Mouse (Mus musculus) testis, postnatal 10 days (tissue): ENCODE results near the gene Kiz.

Source experiments
- DNase-seq: peaks from one replicate; pipeline ENCODE4 v3.0.0; 2021; ENCODE audit warnings: low spot score

Kiz gene

DNA sequence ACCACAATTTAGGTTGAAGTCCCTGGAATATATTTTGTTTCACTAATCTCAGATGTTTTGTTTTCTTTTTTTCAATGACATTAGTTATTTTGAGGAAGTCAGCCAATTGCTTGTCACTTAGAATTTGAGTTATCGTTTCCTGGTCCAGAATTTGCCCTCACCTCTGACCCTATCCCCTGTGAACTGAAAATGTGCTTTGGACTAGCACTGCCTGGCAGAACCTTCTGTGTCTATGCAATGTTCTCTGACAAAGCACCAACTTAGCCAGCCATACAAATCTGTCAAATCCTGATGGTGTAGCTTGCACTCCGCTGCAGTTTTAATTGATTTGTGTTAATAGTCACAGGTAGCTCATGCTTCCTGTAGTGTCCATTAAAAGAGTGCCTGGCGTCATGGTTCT is 10.1 kb downstream of the Kiz start:
- DNase-seq = no peak

DNA sequence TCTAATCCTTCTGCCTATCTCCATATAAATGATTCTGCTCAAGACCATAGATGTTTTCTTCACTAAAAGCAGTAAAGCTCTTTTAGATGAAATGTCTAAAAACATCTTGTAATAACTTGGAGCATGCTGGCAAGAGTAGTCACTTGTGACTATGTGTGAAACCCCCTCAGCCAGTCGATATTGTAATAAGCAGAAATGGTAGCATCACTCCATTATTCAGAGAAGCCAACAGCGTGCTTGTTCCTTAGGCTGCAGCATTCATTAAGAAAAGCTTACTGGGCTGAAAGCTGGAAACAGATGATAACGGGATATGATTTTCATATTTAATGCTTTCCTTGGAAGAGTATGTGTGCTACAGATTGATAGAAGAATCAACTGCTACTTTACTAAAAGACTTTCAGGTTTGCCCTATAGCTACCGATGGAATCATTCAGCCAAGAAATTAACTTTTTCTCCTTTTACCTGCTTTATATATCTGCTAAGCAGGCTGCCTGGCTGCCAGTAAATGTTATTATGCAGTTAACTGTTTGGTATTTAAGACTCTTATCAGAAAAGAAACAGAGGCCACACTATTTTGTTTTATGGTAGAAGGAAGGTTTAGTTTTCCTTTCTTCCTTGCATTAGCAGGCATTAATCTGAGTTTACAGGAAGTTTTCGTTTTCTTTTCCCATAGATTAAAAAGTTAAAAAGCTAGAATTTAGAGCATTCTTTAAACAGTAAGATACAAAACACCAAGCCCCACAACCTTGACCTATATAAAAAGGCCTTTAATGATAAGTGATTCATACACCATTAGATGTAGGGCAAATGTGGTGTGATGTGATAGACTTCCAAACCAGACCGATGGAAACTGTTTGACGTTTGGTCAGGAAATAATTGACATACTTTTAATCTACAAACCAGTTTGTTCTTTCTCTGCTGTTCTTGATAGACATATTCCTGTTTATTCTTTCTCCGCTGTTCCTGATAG is 15.9 kb downstream of the Kiz start:
- no peak for DNase-seq

- DNase-seq = no peak
Measured at GRCm38 (mm10) chr2:146872697-146873096, 17.0 kb downstream of the Kiz start.

DNA sequence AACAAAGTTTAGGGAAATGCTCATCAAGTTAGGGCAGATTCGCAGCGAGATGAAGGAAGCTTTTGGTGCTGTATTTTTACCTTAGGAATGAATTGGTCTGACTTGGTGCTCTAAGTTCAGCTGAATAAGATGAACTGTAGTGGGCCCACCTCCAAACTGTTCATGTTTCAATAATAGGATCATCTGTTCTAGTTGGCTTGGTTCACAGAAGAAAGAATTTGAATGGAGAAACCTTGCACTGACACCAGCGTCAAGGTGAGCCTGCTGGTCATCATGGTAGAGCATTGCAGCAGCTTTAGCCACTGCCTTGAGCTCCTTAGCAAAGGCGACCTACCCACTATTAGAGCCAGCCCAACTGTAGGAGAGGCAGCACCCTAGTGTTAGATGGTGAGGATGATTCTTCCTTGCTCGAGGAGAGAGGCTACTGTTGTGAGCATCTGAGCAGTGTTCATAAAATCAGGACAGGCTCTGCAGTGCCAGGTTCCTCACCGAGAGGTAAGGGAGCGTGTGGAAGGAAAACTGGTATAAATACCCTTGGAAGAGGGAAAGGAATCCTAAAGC is 18.3 kb downstream of the Kiz start:
- no peak for DNase-seq

GRCm38 (mm10) chr2:146877423-146878098 is 21.9 kb downstream of the Kiz start:
- DNase-seq = no peak

DNA sequence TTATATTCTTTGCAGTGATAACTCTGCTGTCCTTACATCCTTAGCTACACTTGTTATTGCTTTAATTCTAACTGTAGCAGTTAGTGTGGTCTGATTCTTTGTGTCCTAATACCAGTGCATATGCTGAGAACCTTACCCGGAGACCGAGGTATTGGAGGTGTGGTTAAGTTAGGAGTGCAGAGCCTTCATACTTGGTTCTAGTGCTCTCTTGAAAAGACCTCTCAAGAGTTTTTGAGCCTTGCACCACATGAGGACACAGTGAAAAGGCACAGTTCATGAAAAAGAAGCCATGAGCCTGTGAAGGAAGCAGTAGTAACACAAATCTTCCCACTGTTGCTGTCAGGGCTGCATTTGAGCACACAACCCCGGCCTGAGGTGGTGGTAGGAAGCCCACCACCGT is 26.0 kb downstream of the Kiz start:
- DNase-seq = no peak

DNA sequence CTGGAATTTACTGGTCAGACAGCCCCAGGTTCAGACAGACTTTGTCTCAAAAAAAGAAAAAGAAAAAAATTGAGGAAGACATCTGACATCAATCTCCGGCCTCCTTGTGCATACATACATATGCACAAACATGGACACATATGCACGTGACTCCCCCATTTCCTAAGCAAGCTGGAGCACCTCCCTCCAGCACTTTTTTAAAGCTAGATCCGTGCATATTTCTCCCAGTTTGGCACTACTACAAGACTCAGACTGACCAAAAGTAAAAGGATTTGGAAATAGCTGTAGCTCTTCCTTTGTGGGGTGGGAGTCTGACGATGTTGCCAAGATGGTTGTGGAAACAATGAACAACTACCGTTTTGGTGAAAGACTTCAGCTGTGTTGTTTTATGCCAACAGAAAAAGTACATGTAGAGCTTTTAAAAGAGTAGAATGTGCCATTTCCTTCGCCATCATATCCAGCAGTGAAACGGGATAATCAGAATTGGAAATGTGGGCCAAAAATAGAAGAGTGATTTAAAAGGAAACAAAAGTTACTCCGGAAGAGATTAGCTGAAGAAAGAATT is 28.7 kb downstream of the Kiz start:
- DNase-seq = no peak

DNA sequence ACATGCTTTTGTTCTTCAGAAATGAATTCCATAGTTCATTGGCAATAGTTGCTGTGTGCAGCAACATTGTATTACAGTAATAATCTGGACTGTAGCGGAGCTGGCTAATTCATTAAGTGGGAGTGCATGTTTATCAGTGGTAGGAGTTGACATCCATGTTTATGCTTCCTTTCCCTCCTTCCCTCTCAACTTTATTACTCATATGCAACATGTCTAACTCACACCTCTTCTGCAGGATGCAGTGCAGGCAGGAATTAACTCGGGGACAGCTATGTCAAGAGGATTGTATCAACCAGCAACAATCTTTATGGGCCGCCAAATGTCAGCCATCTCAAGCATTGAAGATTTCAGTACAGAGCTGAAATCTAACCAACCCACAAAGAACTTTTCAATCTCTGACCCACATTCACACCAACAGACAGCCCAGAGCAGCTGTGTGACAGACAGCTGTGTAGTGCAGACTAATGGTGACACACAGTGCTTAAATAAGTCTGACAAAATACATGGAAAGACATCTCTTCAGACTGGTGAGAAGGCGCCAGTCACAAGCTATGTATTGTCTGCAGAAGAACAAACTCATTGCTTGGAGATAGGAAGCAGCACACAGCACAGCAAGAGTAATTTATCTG is 33.2 kb downstream of the Kiz start:
- DNase-seq = no peak

GRCm38 (mm10) chr2:146898977-146899376 is 43.3 kb downstream of the Kiz start:
- no peak for DNase-seq

GRCm38 (mm10) chr2:146916085-146916484 is 60.4 kb downstream of the Kiz start:
- DNase-seq = no peak

GRCm38 (mm10) chr2:146917770-146918169 is 62.1 kb downstream of the Kiz start:
- no peak for DNase-seq

- no peak for DNase-seq
Measured at GRCm38 (mm10) chr2:146920375-146921160, 64.9 kb downstream of the Kiz start.

GRCm38 (mm10) chr2:146925296-146925695 is 69.6 kb downstream of the Kiz start:
- no peak for DNase-seq

GRCm38 (mm10) chr2:146925846-146926245 is 70.2 kb downstream of the Kiz start:
- no peak for DNase-seq

DNA sequence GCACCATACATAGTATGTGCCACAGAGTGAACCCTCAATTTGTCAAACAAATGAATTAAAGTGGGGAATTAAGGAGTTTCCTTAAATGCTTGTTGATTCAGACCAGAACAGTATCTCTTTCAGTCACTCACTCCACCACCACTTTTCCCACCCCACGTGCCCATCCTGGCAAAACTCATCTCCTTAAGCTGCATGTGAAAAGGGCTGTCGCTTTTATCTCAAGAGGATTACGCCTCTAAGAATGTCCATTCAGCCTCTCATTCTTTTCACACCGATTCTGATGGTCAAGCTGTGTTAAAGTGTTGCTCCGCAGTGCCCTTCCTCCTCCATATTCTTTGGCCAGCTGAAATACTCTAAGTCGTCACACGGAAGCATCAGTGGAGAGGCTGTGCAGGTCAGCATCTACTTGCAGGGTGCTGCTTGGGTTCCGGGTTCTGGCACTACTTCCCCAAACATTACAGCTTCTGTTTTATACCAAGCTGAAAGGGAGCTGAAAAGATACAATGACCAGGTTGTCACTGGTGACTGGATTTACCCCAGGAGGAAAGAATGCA is 92.6 kb downstream of the Kiz start:
- no peak for DNase-seq

- DNase-seq = no peak
Measured at GRCm38 (mm10) chr2:146956366-146956765, 100.7 kb downstream of the Kiz start.

GRCm38 (mm10) chr2:146958398-146958911 is 102.8 kb downstream of the Kiz start:
- no peak for DNase-seq

- DNase-seq = peak; percentile 94
Measured at GRCm38 (mm10) chr2:146958951-146959821, 103.5 kb downstream of the Kiz start.

GRCm38 (mm10) chr2:146975024-146975423 is 119.4 kb downstream of the Kiz start:
- no peak for DNase-seq
